Mouse (Mus musculus) MEL (cell line): Measurements from ENCODE around the gene Timeless.
A peak's percentile ranks its signal among the peaks of the same experiment; 100 is the strongest.

Experiments used
- CHD2 ChIP-seq: IDR thresholded peaks from 2 replicates; pipeline ENCODE4 v1.6.1; 2011; ENCODE audit warnings: low read length, improper control_type of control experiment
- CTCF ChIP-seq, 3 experiments: IDR thresholded peaks in 2 of 3; conservative IDR thresholded peaks in 1 of 3; 2 replicates each; pipeline ENCODE4 v1.5.1; 2011 to 2012; ENCODE audit warnings: low read length in 3 of 3, low read depth in 2 of 3, mild to moderate bottlenecking in 2 of 3, improper control_type of control experiment in 1 of 3, inconsistent platforms in 1 of 3, mixed read lengths in 1 of 3, moderate library complexity in 1 of 3; ENCODE audit not compliant: control insufficient read depth in 1 of 3, insufficient read depth in 1 of 3, poor library complexity in 1 of 3, severe bottlenecking in 1 of 3
- EP300 ChIP-seq, 2 experiments: IDR thresholded peaks; 2 replicates each; pipeline ENCODE4 v1.6.1; 2011; ENCODE audit warnings: improper control_type of control experiment in 2 of 2, low read length in 2 of 2, low read depth in 1 of 2, mild to moderate bottlenecking in 1 of 2
- GABPA ChIP-seq: IDR thresholded peaks from 2 replicates; pipeline ENCODE4 v1.6.1; 2012; ENCODE audit warnings: low read depth, mild to moderate bottlenecking, inconsistent platforms, low read length, improper control_type of control experiment, moderate library complexity
- GATA1 ChIP-seq: IDR thresholded peaks from 2 replicates; pipeline ENCODE4 v1.6.1; 2011; ENCODE audit warnings: low read depth, low read length, improper control_type of control experiment
- MEF2A ChIP-seq: IDR thresholded peaks from 2 replicates; pipeline ENCODE4 v1.6.1; 2014; ENCODE audit warnings: low read depth, mild to moderate bottlenecking, inconsistent platforms, low read length, improper control_type of control experiment; ENCODE audit not compliant: poor library complexity, insufficient replicate concordance, severe bottlenecking; ENCODE audit errors: extremely low read depth
- NELFE ChIP-seq: IDR thresholded peaks from 2 replicates; pipeline ENCODE4 v1.6.1; 2011; ENCODE audit warnings: low read depth, low read length, improper control_type of control experiment
- POLR2A ChIP-seq, 2 experiments: IDR thresholded peaks; 2 replicates each; pipeline ENCODE4 v1.6.1; 2011 to 2012; ENCODE audit warnings: low read length in 2 of 2, mild to moderate bottlenecking in 2 of 2, control low read depth in 1 of 2, improper control_type of control experiment in 1 of 2, low read depth in 1 of 2, moderate library complexity in 1 of 2; ENCODE audit not compliant: control insufficient read depth in 1 of 2, insufficient read depth in 1 of 2, poor library complexity in 1 of 2
- TBP ChIP-seq: IDR thresholded peaks from 2 replicates; pipeline ENCODE4 v1.8.0; 2011; ENCODE audit warnings: low read depth, low read length, improper control_type of control experiment
- USF1 ChIP-seq: IDR thresholded peaks from 2 replicates; pipeline ENCODE4 v1.6.1; 2014; ENCODE audit warnings: low read depth, mild to moderate bottlenecking, inconsistent platforms, low read length, improper control_type of control experiment, moderate library complexity
- USF2 ChIP-seq, 2 experiments: IDR thresholded peaks; 2 replicates each; pipeline ENCODE4 v1.6.1; 2011 to 2012; ENCODE audit warnings: improper control_type of control experiment in 2 of 2, low read length in 2 of 2, borderline replicate concordance in 1 of 2, inconsistent platforms in 1 of 2, low read depth in 1 of 2, mild to moderate bottlenecking in 1 of 2; ENCODE audit not compliant: insufficient read depth in 1 of 2
- ZNF384 ChIP-seq: IDR thresholded peaks from 2 replicates; pipeline ENCODE4 v1.6.1; 2012; ENCODE audit warnings: low read depth, mild to moderate bottlenecking, inconsistent platforms, low read length, improper control_type of control experiment

DNA sequence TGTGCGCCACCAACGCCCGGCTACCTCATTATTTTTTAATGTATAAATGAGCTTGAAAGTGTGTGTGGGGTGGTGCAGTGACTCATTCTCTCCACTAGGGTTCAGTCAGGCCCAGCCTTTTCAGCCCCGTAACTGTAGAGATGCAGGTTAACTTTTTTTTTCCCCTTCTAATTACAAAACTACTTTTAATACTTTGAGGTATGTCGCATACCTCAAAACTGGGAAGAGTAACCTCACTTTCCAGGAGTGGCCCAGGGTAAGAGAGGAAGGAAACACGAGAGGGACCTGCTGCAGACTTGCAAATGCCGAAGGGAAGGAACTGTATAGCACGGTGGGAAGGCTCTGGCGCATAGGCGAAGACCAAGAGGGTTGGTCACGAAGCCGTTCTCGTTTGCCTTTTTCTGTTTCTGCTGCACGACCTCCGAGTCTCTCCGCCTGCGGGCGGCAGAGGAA, 19.0 kb upstream of the Timeless start:
- TF ChIP-seq TBP (peak; percentile 99), NELFE (no peak), CHD2 (no peak), USF2 (IDR thresholded peaks at IDR 0.05; ENCODE audit: borderline replicate concordance in 1 of 2, insufficient read depth in 1 of 2, low read depth in 1 of 2, low read length in 2 of 2) (no peak), CTCF (IDR thresholded peaks at IDR 0.05 in 2 of 3, conservative IDR thresholded peaks at IDR 0.05 in 1 of 3; ENCODE audit: control insufficient read depth in 1 of 3, insufficient read depth in 1 of 3, low read depth in 2 of 3, low read length in 3 of 3, poor library complexity in 1 of 3, severe bottlenecking in 1 of 3) (peak; percentile 59 to 80 (median 77)), EP300 (IDR thresholded peaks at IDR 0.05; ENCODE audit: low read depth in 1 of 2, low read length in 2 of 2) (no peak), POLR2A (IDR thresholded peaks at IDR 0.05; ENCODE audit: control insufficient read depth in 1 of 2, insufficient read depth in 1 of 2, low read depth in 1 of 2, low read length in 2 of 2, poor library complexity in 1 of 2) (no peak), USF1 (peak; percentile 25; the same call in 1 of the 2 replicates), GATA1 (no peak), MEF2A (no peak), ZNF384 (peak; percentile 91), GABPA (no peak)
